Mouse (Mus musculus): ENCODE data around the gene Slc15a2. TPM values are rescaled to one million over a fixed set of nuclear protein-coding genes. Genes with fewer than 3 reads are reported as not detected.

Gene Slc15a2
- total RNA-seq (2012; rRNA removed), result 6.6 and 12.9 TPM in 2 replicates

DNA sequence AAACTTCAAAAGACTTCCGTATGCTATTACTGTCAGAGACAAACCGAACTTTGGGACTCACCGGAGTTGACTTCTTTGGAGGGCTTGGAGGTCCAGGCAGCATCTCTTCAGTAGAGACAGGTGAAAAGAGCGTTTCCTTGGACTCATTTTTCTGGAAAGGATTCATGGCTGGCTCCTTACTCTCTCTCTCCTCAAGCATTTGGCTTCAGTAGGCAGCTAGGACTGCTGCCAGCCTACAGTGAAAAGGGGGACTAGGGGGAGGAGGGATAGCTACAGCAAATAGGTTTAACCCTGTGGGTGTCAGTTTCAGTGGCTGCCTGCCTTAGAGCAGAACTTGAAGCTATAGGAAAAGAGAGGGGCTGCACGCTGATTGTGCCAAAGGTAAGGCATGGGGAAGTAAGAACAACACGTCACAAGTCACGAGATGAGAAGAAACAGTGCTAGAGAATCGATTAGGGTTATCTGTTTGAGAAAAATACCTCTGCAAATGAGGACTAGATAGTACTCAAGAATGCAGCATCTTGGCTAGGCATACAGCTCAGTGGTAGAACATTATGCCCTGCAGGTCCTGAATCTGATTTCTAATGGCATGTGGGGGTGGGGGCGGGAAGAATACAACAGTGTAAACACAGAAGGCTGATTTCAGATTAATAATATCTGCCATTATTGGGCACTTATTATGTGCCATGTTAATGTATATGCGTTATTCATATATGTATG is at the start of gene Slc15a2:
TSS of gene Slc15a2 (minus strand) at position 369 of the 720 bp plus-strand sequence.
- Histone ChIP-seq H3K9ac (ENCODE audit: insufficient read depth, low read depth, low read length, poor library complexity, severe bottlenecking) (no peak within 1 kb of the TSS), H3K27ac (ENCODE audit: insufficient read depth, low read depth, low read length, poor library complexity, severe bottlenecking) (no peak within 1 kb of the TSS), H3K4me3 (ENCODE audit: insufficient read depth in 1 of 2, low read depth in 1 of 2, low read length in 2 of 2, poor library complexity in 1 of 2, severe bottlenecking in 1 of 2) (no peak within 1 kb of the TSS), H3K4me1 (ENCODE audit: control insufficient read depth in 2 of 2, insufficient read depth in 2 of 2, low read length in 2 of 2, poor library complexity in 1 of 2) (no peaks in the 10 kb centered on the region), H3K9me3 (ENCODE audit: control insufficient read depth, insufficient read depth, low read depth, low read length) (no peaks in the 10 kb centered on the region), H3K36me3 (ENCODE audit: control insufficient read depth, insufficient read depth, low read length, poor library complexity, severe bottlenecking) (no peaks in the 10 kb centered on the region)
- TF ChIP-seq ZC3H11A (IDR thresholded peaks at IDR 0.05; ENCODE audit: borderline replicate concordance, low read depth, low read length) (no peak), CHD2 (IDR thresholded peaks at IDR 0.05; ENCODE audit: low read depth, low read length) (no peak), ZNF384 (IDR thresholded peaks at IDR 0.05; ENCODE audit: low read depth, low read length) (no peak), HCFC1 (IDR thresholded peaks at IDR 0.05; ENCODE audit: borderline replicate concordance, insufficient read depth, low read length) (no peak), MAFK (IDR thresholded peaks at IDR 0.05; ENCODE audit: insufficient read depth, low read depth, low read length) (no peak)
- in situ Hi-C loops (cut with MboI; ENCODE audit: low sequenced_read_pairs in 2 of 2, unreplicated experiment in 2 of 2), result loop anchor here in 1 of 2 experiments (25.0 kb wide), 1 partner anchor 297 kb away; no protein-coding TSS in a partner anchor
- DNase-seq (ENCODE audit: low read depth, low spot score), result no peak

DNA sequence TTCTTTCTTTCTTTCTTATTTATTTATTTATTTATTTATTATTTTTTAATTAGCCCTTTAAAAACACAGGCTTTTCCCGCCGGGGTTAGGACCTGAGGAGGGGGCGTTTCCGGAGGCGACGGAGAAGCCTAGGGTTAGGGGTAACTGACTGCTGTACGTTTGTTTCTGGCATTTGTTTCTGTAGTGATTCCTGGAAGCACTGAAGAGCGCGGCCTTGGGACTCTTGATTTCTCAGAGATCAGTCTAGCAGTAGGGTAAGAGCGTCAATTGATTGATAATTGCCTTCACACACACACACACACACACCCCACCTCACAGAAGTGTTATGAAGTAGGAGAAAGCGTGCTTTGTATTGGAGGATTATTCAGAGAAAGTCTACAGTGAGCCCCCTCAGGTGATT is 44.1 kb upstream of the Slc15a2 start:
- no peak overlapping the region for H3K27ac ChIP-seq (ENCODE audit: insufficient read depth, low read depth, low read length, poor library complexity, severe bottlenecking)
- H3K4me1 ChIP-seq (ENCODE audit: control insufficient read depth in 2 of 2, insufficient read depth in 2 of 2, low read length in 2 of 2, poor library complexity in 1 of 2), result no peaks in the 10 kb centered on the region
- peak; percentile 4 for DNase-seq (ENCODE audit: low read depth, low spot score)
- H3K4me3 ChIP-seq (ENCODE audit: insufficient read depth in 1 of 2, low read depth in 1 of 2, low read length in 2 of 2, poor library complexity in 1 of 2, severe bottlenecking in 1 of 2), result peak overlapping the region; percentile 97 to 98
- H3K9me3 ChIP-seq (ENCODE audit: control insufficient read depth, insufficient read depth, low read depth, low read length), result no peaks in the 10 kb centered on the region
- no peaks in the 10 kb centered on the region for H3K36me3 ChIP-seq (ENCODE audit: control insufficient read depth, insufficient read depth, low read length, poor library complexity, severe bottlenecking)
- in situ Hi-C loops (cut with MboI; ENCODE audit: low sequenced_read_pairs in 2 of 2, unreplicated experiment in 2 of 2), result no loop called here
- TF ChIP-seq ZNF384 (IDR thresholded peaks at IDR 0.05; ENCODE audit: low read depth, low read length) (no peak), ZC3H11A (IDR thresholded peaks at IDR 0.05; ENCODE audit: borderline replicate concordance, low read depth, low read length) (no peak), HCFC1 (IDR thresholded peaks at IDR 0.05; ENCODE audit: borderline replicate concordance, insufficient read depth, low read length) (no peak), CHD2 (IDR thresholded peaks at IDR 0.05; ENCODE audit: low read depth, low read length) (no peak), MAFK (IDR thresholded peaks at IDR 0.05; ENCODE audit: insufficient read depth, low read depth, low read length) (no peak)
- H3K9ac ChIP-seq (ENCODE audit: insufficient read depth, low read depth, low read length, poor library complexity, severe bottlenecking), result peak overlapping the region; percentile 92

DNA sequence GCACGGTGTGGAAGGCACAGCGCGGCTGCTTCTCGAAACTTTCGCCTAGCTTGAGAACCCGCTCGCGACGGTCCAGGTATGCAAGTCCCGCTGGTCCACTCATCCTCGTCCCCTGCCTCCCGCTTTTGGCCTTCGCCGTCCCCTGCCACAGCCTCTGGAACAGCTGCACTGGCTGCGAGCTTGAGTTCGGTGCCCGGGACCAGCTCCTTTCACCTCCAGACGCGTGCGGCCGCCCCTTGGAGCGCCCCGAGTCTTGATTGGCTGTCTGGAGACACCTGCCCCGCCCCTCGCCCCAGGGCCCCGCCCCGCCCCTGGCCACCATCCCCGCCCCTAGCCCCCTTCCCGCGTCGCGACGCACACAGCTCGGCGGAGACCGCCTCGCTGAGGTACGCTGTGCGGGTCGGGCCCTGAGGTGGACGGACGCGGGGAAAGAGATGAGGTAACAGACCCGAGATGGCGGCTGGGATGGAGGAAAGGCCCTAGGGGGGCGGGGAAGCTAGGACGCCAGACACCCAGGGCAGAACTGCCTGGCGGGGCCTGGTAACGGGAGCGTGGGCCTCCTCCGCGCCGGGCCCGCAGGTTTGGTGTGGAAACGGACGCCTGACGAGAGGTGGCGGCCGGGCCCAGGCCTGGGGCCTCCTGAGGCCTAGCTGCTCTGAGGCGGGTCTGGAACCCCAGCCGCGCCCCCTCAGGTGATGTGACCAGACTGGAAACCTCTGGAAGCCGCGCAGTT is 43.5 kb upstream of the Slc15a2 start, which contains the start of gene Iqcb1:
TSS of gene Iqcb1 (plus strand) at position 332 of the 733 bp plus-strand sequence.
- TF ChIP-seq ZNF384 (IDR thresholded peaks at IDR 0.05; ENCODE audit: low read depth, low read length), result no peak
- TF ChIP-seq CHD2 (IDR thresholded peaks at IDR 0.05; ENCODE audit: low read depth, low read length), result no peak
- no peak for TF ChIP-seq HCFC1 (IDR thresholded peaks at IDR 0.05; ENCODE audit: borderline replicate concordance, insufficient read depth, low read length)
- TF ChIP-seq MAFK (IDR thresholded peaks at IDR 0.05; ENCODE audit: insufficient read depth, low read depth, low read length), result no peak
- no peak for TF ChIP-seq ZC3H11A (IDR thresholded peaks at IDR 0.05; ENCODE audit: borderline replicate concordance, low read depth, low read length)

DNA sequence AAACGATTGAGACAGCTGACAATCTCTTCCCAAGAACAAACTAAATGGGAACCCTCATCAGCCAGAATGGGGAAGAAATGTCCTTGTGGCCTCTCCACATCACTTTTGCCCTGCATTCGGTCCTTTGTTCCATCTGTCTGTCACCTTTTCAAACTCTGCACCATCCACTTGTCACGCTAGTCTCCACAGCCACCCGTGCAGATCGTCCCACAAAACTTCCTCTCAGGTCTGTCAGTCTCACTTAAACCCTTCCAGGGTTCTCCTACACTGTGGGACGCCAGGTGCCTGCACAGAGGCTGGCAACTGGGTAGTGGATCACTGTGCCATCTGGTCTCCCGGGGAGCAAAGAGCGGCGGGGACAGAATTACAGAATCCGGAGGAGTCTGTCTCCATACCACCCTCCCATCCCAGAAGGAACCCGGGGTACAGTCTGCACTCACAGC is 42.9 kb upstream of the Slc15a2 start:
- peak overlapping the region; percentile 45 for H3K9ac ChIP-seq (ENCODE audit: insufficient read depth, low read depth, low read length, poor library complexity, severe bottlenecking)
- no peaks in the 10 kb centered on the region for H3K4me1 ChIP-seq (ENCODE audit: control insufficient read depth in 2 of 2, insufficient read depth in 2 of 2, low read length in 2 of 2, poor library complexity in 1 of 2)
- peak overlapping the region; percentile 97 to 98 for H3K4me3 ChIP-seq (ENCODE audit: insufficient read depth in 1 of 2, low read depth in 1 of 2, low read length in 2 of 2, poor library complexity in 1 of 2, severe bottlenecking in 1 of 2)
- no peak for DNase-seq (ENCODE audit: low read depth, low spot score)
- no peaks in the 10 kb centered on the region for H3K36me3 ChIP-seq (ENCODE audit: control insufficient read depth, insufficient read depth, low read length, poor library complexity, severe bottlenecking)
- in situ Hi-C loops (cut with MboI; ENCODE audit: low sequenced_read_pairs in 2 of 2, unreplicated experiment in 2 of 2), result no loop called here
- no peaks in the 10 kb centered on the region for H3K9me3 ChIP-seq (ENCODE audit: control insufficient read depth, insufficient read depth, low read depth, low read length)
- TF ChIP-seq CHD2 (IDR thresholded peaks at IDR 0.05; ENCODE audit: low read depth, low read length), result no peak
- TF ChIP-seq ZC3H11A (IDR thresholded peaks at IDR 0.05; ENCODE audit: borderline replicate concordance, low read depth, low read length), result no peak
- no peak for TF ChIP-seq MAFK (IDR thresholded peaks at IDR 0.05; ENCODE audit: insufficient read depth, low read depth, low read length)
- no peak for TF ChIP-seq HCFC1 (IDR thresholded peaks at IDR 0.05; ENCODE audit: borderline replicate concordance, insufficient read depth, low read length)
- no peak for TF ChIP-seq ZNF384 (IDR thresholded peaks at IDR 0.05; ENCODE audit: low read depth, low read length)
- H3K27ac ChIP-seq (ENCODE audit: insufficient read depth, low read depth, low read length, poor library complexity, severe bottlenecking), result no peak overlapping the region

More for the DNA sequence above, 43.5 kb upstream of the Slc15a2 start, which contains the start of gene Iqcb1:
- in situ Hi-C loops (cut with MboI; ENCODE audit: low sequenced_read_pairs in 2 of 2, unreplicated experiment in 2 of 2), result no loop called here
- peak within 1 kb of the TSS; percentile 92 for H3K9ac ChIP-seq (ENCODE audit: insufficient read depth, low read depth, low read length, poor library complexity, severe bottlenecking)
- no peak within 1 kb of the TSS for H3K27ac ChIP-seq (ENCODE audit: insufficient read depth, low read depth, low read length, poor library complexity, severe bottlenecking)
- H3K9me3 ChIP-seq (ENCODE audit: control insufficient read depth, insufficient read depth, low read depth, low read length), result no peaks in the 10 kb centered on the region
- no peaks in the 10 kb centered on the region for H3K4me1 ChIP-seq (ENCODE audit: control insufficient read depth in 2 of 2, insufficient read depth in 2 of 2, low read length in 2 of 2, poor library complexity in 1 of 2)
- no peaks in the 10 kb centered on the region for H3K36me3 ChIP-seq (ENCODE audit: control insufficient read depth, insufficient read depth, low read length, poor library complexity, severe bottlenecking)
- peak; percentile 64 for DNase-seq (ENCODE audit: low read depth, low spot score)
- peak within 1 kb of the TSS; percentile 97 to 98 for H3K4me3 ChIP-seq (ENCODE audit: insufficient read depth in 1 of 2, low read depth in 1 of 2, low read length in 2 of 2, poor library complexity in 1 of 2, severe bottlenecking in 1 of 2)
